Comparison of ENCODE assay signal across 11 mouse cellular contexts in genomic region chr4:68950556-68950955, GRCm38 (mm10). TPM values are rescaled to one million over a fixed set of nuclear protein-coding genes. Genes with fewer than 3 reads are reported as not detected.
A peak's percentile ranks its signal among the peaks of the same experiment; 100 is the strongest.
DNase-seq lines count a peak whose midpoint lies in the region; ATAC-seq and TF ChIP-seq lines count a peak whose summit lies in the region.
"Had no signal": no experiment of that assay in that cellular context is flagged by ENCODE, and none has a peak within 500 bp of the region (broad histone marks: within the 10 kb centered on the region; RNA-seq: fewer than 3 reads in every experiment).

No protein-coding gene starts in this region.

- POLR2A ChIA-PET in Patski (lab: Charles Lee) = no interaction called here

- no peak overlapping the region for H3K9ac ChIP-seq in embryonic facial prominence, embryonic 11.5 days (replicated peaks; ENCODE audit: low read length)
- H3K9ac ChIP-seq in neural tube, embryonic 14.5 days (replicated peaks; ENCODE audit: low read depth, low read length) = no peak overlapping the region
- H3K9ac ChIP-seq: embryonic facial prominence, embryonic 12.5 days; liver, embryonic 13.5 days; stomach, embryonic 15.5 days had no signal

- ATAC-seq in Patski = no peak
- ATAC-seq in embryonic facial prominence, embryonic 11.5 days (replicated peaks; ENCODE audit: insufficient number of reproducible peaks, low FRiP score, low TSS enrichment, low read depth) = no peak
- no peak for ATAC-seq in neural tube, embryonic 14.5 days (ENCODE audit: low read depth)

- in situ Hi-C loops in Patski (cut with MboI; ENCODE audit: low pct_unique_long_range_greater_than_20kb) = no loop called here

- intact Hi-C loops in left cerebral cortex, adult 2 months (cut with DNase I) = loop anchor here (2.0 to 10.0 kb wide), 9 partner anchors 147 to 1474 kb away; no protein-coding TSS in a partner anchor

- CTCF ChIA-PET in Patski (lab: Charles Lee) = interaction anchor here (0.8 to 1.1 kb wide), 2 partner anchors 9 to 32 kb away, joined by 3 to 4 read pairs; no protein-coding TSS in a partner anchor

- no peak overlapping the region for H3K27ac ChIP-seq in embryonic facial prominence, embryonic 11.5 days (replicated peaks; ENCODE audit: low read depth, low read length)
- H3K27ac ChIP-seq in left cerebral cortex, adult 2 months = peak overlapping the region; percentile 19; the same call in 1 of the 2 replicates
- H3K27ac ChIP-seq in neural tube, embryonic 14.5 days (ENCODE audit: low read depth, low read length) = no peak overlapping the region
- H3K27ac ChIP-seq: embryonic facial prominence, embryonic 12.5 days; liver, embryonic 13.5 days; stomach, embryonic 15.5 days had no signal

- peak; percentile 48 for TF ChIP-seq CTCF in Patski (IDR thresholded peaks at IDR 0.05)
- TF ChIP-seq CTCF in left cerebral cortex, adult 2 months (IDR thresholded peaks at IDR 0.05) = peak; percentile 78

- H3K9me3 ChIP-seq in embryonic facial prominence, embryonic 11.5 days (replicated peaks; ENCODE audit: control insufficient read depth, low read length) = no peaks in the 10 kb centered on the region
- no peaks in the 10 kb centered on the region for H3K9me3 ChIP-seq in neural tube, embryonic 14.5 days (ENCODE audit: control insufficient read depth, low read length)
- H3K9me3 ChIP-seq: embryonic facial prominence, embryonic 12.5 days; liver, embryonic 13.5 days; stomach, embryonic 15.5 days had no signal

- 1% methylated on average over 2 of the region's 2 CpGs for WGBS in embryonic facial prominence, embryonic 11.5 days
- WGBS in neural tube, embryonic 14.5 days = 0% methylated on average over 2 of the region's 2 CpGs

- H3K36me3 ChIP-seq in embryonic facial prominence, embryonic 11.5 days (replicated peaks; ENCODE audit: control insufficient read depth, insufficient read depth, low read depth, low read length) = no peaks in the 10 kb centered on the region
- H3K36me3 ChIP-seq in neural tube, embryonic 14.5 days (ENCODE audit: control insufficient read depth, insufficient read depth, low read length) = no peaks in the 10 kb centered on the region
- H3K36me3 ChIP-seq: embryonic facial prominence, embryonic 12.5 days; liver, embryonic 13.5 days; stomach, embryonic 15.5 days had no signal

- no peaks in the 10 kb centered on the region for H3K27me3 ChIP-seq in Patski
- peaks cover 2% of the 10 kb centered on the region; the same call in 1 of the 2 replicates for H3K27me3 ChIP-seq in embryonic facial prominence, embryonic 11.5 days (ENCODE audit: control insufficient read depth, insufficient read depth, low read length)
- H3K27me3 ChIP-seq in neural tube, embryonic 14.5 days (ENCODE audit: control insufficient read depth, insufficient read depth, low read length) = no peaks in the 10 kb centered on the region

- DNase-seq in adrenal gland, postnatal 25 days = peak; percentile 16
- no peak for DNase-seq in adrenal gland, postnatal 4 days (ENCODE audit: low spot score in 2 of 2)
- peak; percentile 3 for DNase-seq in Patski (ENCODE audit: low read depth, low spot score)
- DNase-seq in embryonic facial prominence, embryonic 11.5 days (ENCODE audit: low spot score) = peak; percentile 76
- peak; percentile 64 to 73 for DNase-seq in left cerebral cortex, adult 2 months (ENCODE audit: extremely low spot score in 1 of 2, low spot score in 2 of 2)
- no peak for DNase-seq in spleen, postnatal 14 days (ENCODE audit: low spot score in 2 of 2)
- no peak for DNase-seq in adipocyte (ENCODE audit: low spot score)
- DNase-seq: liver, embryonic 13.5 days had no signal

- H3K4me1 ChIP-seq in embryonic facial prominence, embryonic 11.5 days (ENCODE audit: control insufficient read depth, insufficient read depth, low read length) = no peaks in the 10 kb centered on the region
- 0 out of 2 replicates have a peak, but pooled peaks cover 10% of the 10 kb centered on the region for H3K4me1 ChIP-seq in neural tube, embryonic 14.5 days (ENCODE audit: control insufficient read depth, insufficient read depth, low read length)
- H3K4me1 ChIP-seq: embryonic facial prominence, embryonic 12.5 days; liver, embryonic 13.5 days had no signal

- no peak overlapping the region for H3K4me2 ChIP-seq in embryonic facial prominence, embryonic 11.5 days (ENCODE audit: low read depth, low read length)
- peak overlapping the region; percentile 14; the same call in 1 of the 2 replicates for H3K4me2 ChIP-seq in neural tube, embryonic 14.5 days (ENCODE audit: low read depth, low read length)
- H3K4me2 ChIP-seq: embryonic facial prominence, embryonic 12.5 days; liver, embryonic 13.5 days; stomach, embryonic 15.5 days had no signal

- no peak overlapping the region for H3K4me3 ChIP-seq in embryonic facial prominence, embryonic 11.5 days (ENCODE audit: low read depth, low read length)
- peak overlapping the region; percentile 87 for H3K4me3 ChIP-seq in left cerebral cortex, adult 2 months
- no peak overlapping the region for H3K4me3 ChIP-seq in neural tube, embryonic 14.5 days (ENCODE audit: low read depth, low read length)
- H3K4me3 ChIP-seq: embryonic facial prominence, embryonic 12.5 days; liver, embryonic 13.5 days; stomach, embryonic 15.5 days had no signal

RNA-seq across cellular contexts. Expression of gene Brinp1, which starts 3.6 kb away (rescaled TPM):
- 0.67 and 1.4 TPM in 2 replicates for total RNA-seq in adrenal gland, postnatal 25 days (2021)
- 1 to 10 TPM; 4.5 to 5.9 TPM for total RNA-seq in adrenal gland, postnatal 4 days (2021)
- polyA plus RNA-seq in Patski (2021) = not detected
- polyA plus RNA-seq in embryonic facial prominence, embryonic 11.5 days (2014; fragmentation: Nextera tagmentation; extraction: Ambion mirVana) = 6.5 and 7.4 TPM in 2 replicates
- total RNA-seq in left cerebral cortex, adult 2 months (2021) = 100 to 1,000 TPM; 250 to 282 TPM
- 86.2 and 101 TPM in 2 replicates for polyA plus RNA-seq in neural tube, embryonic 14.5 days (2014; fragmentation: Nextera tagmentation; extraction: Ambion mirVana)

Comparison
In these comparisons a context has a peak if more than half of its experiments do, and no peak if none do; other contexts are left out.
1. DNase-seq: peak in adrenal gland, postnatal 25 days (single experiment), Patski (single experiment), embryonic facial prominence, embryonic 11.5 days (single experiment) and left cerebral cortex, adult 2 months (2 of 2); none in adrenal gland, postnatal 4 days (0 of 2), spleen, postnatal 14 days (0 of 2) and adipocyte (single experiment).
2. RNA of gene Brinp1, which starts 3.6 kb away (total RNA-seq): 250 to 282 TPM in left cerebral cortex, adult 2 months; 4.5 to 5.9 TPM in adrenal gland, postnatal 4 days and 0.67 to 1.4 TPM in adrenal gland, postnatal 25 days; every median in the first group is over 10 times any median in the second.